Mouse (Mus musculus) stomach, embryonic 15.5 days (tissue): ENCODE measurements at regions not wholly inside any gene's neighbourhood (a gene's known extent, or its start where the extent isn't known, plus 50 kb on each side); places are given as distances from the start of the nearest gene placed in this dataset.

ENCODE experiments used
- ATAC-seq: fragments of 200-750 bp; cut with Nextera tagmentation; 2 replicates; pipeline ENCODE4 v1.8.0; 2017; ENCODE audit warnings: low read depth, moderate number of reproducible peaks, moderate TSS enrichment; ENCODE audit not compliant: insufficient read depth, low FRiP score
- H3K27ac ChIP-seq: fragments of 300-500 bp; sonication (generic); 2 replicates; pipeline ENCODE4 v1.5.1; 2015; ENCODE audit warnings: mild to moderate bottlenecking, inconsistent platforms
- H3K27me3 ChIP-seq: fragments of 300-500 bp; sonication (generic); replicated peaks from 2 replicates; pipeline ENCODE4 v1.6.1; 2015; ENCODE audit warnings: inconsistent platforms
- H3K36me3 ChIP-seq: fragments of 300-500 bp; sonication (generic); 2 replicates; pipeline ENCODE4 v1.6.1; 2015; ENCODE audit warnings: inconsistent platforms
- H3K4me1 ChIP-seq: fragments of 300-500 bp; sonication (generic); 2 replicates; pipeline ENCODE4 v1.6.1; 2015; ENCODE audit warnings: inconsistent platforms
- H3K4me2 ChIP-seq: fragments of 300-500 bp; sonication (generic); 2 replicates; pipeline ENCODE4 v1.6.1; 2015; ENCODE audit warnings: mild to moderate bottlenecking, inconsistent platforms
- H3K4me3 ChIP-seq: fragments of 300-500 bp; sonication (generic); replicated peaks from 2 replicates; pipeline ENCODE4 v1.5.1; 2015; ENCODE audit warnings: inconsistent platforms
- H3K9ac ChIP-seq: fragments of 300-500 bp; sonication (generic); 2 replicates; pipeline ENCODE4 v1.6.1; 2015; ENCODE audit warnings: inconsistent platforms
- H3K9me3 ChIP-seq: fragments of 300-500 bp; sonication (generic); 2 replicates; pipeline ENCODE4 v1.6.1; 2016; ENCODE audit warnings: inconsistent platforms
- WGBS: fragments of 180-500 bp; shearing (Covaris S2); methylation state at CpG from one replicate; pipeline ENCODE4 v1.1.7; 2015; 5-methylcytosine and 5-hydroxymethylcytosine counted together

DNA sequence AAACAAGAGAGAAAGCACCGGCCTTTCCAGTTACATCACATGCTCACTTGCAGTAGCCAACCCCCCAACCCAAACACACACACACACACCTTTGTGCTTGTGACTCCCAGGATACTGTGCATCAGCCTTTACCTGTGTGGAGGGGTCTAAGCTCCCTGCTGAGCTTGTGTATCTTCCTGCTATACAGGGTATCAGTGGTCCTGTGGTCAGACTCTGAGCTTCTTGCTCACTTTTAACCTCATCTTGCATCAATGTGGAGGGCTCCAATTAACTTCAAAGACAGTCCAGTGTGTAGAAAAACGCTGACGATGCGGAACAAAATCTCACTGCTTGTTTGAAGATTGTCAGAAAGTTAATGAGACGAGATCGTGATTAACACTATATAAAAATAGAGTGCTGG, 71.4 kb upstream of the Gypa start:
- WGBS, result 88% methylated on average over 6 of the region's 6 CpGs
- H3K9me3 ChIP-seq, result no peaks in the 10 kb centered on the region
- no peak overlapping the region for H3K4me2 ChIP-seq
- H3K4me3 ChIP-seq, result no peak overlapping the region
- no peaks in the 10 kb centered on the region for H3K36me3 ChIP-seq
- H3K9ac ChIP-seq, result no peak overlapping the region
- no peaks in the 10 kb centered on the region for H3K27me3 ChIP-seq
- H3K4me1 ChIP-seq, result no peaks in the 10 kb centered on the region
- H3K27ac ChIP-seq, result no peak overlapping the region
- no peak for ATAC-seq

DNA sequence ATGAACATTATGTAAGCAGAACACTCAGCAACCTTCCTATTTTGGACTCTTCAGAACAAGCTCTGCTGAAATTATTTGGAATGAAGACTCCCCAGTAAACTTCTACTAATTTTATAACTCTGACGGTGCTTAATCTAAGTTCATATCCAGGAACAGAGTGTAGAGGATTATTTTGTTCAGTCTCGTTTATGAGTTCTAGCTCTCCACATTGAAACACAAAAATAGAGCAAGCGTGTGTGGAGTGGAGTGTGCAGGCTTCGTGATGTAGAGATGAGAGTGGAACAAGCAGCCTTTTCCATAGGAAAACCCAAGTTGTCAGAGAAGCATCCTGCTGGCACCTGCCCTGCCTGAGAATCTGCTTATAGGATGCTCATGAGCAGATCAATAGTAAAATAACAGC, 77.5 kb upstream of the Gypa start:
- Histone ChIP-seq H3K4me1 (no peaks in the 10 kb centered on the region), H3K9ac (no peak overlapping the region), H3K27ac (no peak overlapping the region), H3K9me3 (no peaks in the 10 kb centered on the region), H3K4me3 (no peak overlapping the region), H3K36me3 (no peaks in the 10 kb centered on the region), H3K27me3 (no peaks in the 10 kb centered on the region), H3K4me2 (no peak overlapping the region)
- 82% methylated on average over 4 of the region's 4 CpGs for WGBS
- no peak for ATAC-seq

DNA sequence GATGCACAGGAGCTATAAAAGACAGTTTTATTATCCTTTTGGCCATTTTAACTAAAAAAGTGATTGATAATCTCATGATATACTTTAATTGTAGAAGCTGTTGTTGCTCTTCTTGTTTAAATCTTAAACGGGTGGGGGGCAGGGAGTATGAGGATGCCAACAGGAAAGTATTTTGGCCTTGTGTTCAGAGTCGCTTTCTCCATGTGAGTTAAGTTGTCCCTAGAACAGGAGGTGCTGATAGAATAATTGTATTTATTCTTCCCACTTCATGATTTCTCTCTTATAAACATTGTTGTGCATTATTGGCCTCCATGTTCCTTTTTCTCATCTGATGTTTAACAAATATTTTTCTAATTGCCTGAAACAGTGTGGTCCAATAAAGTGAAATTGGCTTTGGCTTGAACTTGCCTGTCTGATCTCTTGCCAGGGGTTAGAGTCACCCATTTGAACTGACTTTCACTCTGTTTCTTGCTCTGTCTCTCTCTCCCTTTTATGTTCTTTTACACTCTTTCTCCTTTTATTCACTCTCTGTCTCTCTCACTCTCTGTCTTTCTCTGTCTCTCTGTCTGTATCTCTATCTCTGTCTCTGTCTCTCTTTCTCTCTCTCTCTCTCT, 93.9 kb upstream of the Gypa start:
- no peak overlapping the region for H3K9ac ChIP-seq
- H3K4me3 ChIP-seq, result no peak overlapping the region
- no peaks in the 10 kb centered on the region for H3K9me3 ChIP-seq
- no peak overlapping the region for H3K4me2 ChIP-seq
- 76% methylated on average over 2 of the region's 2 CpGs for WGBS
- H3K36me3 ChIP-seq, result no peaks in the 10 kb centered on the region
- no peak overlapping the region for H3K27ac ChIP-seq
- no peaks in the 10 kb centered on the region for H3K4me1 ChIP-seq
- no peak for ATAC-seq
- no peaks in the 10 kb centered on the region for H3K27me3 ChIP-seq

DNA sequence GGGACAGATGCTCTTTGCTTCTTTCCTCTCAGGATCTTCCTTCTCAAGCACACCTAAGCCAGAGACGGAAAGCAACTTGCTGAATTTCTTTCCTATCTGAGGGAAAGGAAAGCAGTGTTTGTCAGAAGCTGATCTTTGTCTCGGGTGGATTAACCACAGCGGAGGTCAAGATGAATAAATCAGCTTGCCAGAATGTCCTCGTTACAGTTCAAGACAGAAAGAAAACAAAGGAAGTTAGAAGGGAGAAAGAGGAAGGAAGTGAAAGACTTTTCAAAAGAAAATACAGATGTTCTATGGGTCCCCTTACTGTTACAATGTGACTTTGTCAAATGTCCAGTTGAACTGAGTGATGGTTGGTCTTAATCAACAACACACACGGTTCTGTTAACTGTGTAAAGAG, 98.6 kb upstream of the Gypa start:
- Histone ChIP-seq H3K4me2 (no peak overlapping the region), H3K27ac (no peak overlapping the region), H3K27me3 (no peaks in the 10 kb centered on the region), H3K9ac (no peak overlapping the region), H3K4me1 (no peaks in the 10 kb centered on the region), H3K4me3 (no peak overlapping the region), H3K9me3 (no peaks in the 10 kb centered on the region), H3K36me3 (no peaks in the 10 kb centered on the region)
- 29% methylated on average over 5 of the region's 5 CpGs for WGBS
- ATAC-seq, result no peak

DNA sequence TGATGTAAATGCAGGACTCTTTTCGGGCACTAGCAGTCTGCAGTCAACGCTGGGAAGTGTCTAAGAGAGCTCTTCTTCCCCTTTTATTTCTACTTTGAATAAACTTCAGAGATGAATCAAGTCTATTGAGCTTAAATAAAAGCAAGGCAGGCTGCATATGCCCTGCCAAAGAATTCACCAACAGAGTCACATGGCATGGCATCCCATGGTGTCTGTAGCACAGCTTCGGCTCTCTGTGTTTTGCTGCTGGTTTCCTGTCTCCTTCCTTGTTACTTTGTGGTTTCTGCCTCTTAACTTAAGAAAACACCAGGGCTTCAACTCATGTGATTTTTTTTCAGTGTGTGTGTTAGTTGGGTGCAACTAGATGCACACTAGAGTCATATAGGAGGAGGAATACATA, 100.5 kb upstream of the Gypa start:
- no peaks in the 10 kb centered on the region for H3K9me3 ChIP-seq
- WGBS, result 85% methylated on average over 3 of the region's 3 CpGs

DNA sequence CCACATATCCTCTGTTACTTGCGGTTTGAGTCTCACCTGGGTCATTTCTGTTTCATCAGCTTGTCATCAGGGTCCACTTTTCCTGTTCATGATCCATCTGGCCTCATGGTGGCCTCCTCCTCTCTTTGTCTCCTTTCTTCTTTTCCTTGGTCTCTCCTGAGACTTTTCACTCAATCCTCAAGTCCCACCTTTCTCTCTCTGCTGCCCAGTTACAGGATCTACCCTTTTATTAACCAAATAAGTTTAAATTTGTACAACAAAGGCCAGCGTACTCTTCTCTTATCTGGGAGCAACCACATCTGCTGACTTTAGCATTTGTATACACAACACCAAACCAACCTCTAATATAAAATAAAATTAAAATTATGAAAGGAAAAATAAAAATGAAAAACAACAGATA, 124.4 kb upstream of the Gypa start:
- no peak overlapping the region for H3K9ac ChIP-seq
- no peak overlapping the region for H3K4me2 ChIP-seq
- H3K4me3 ChIP-seq, result no peak overlapping the region
- 92% methylated on average over 2 of the region's 2 CpGs for WGBS
- H3K36me3 ChIP-seq, result no peaks in the 10 kb centered on the region
- no peaks in the 10 kb centered on the region for H3K4me1 ChIP-seq
- H3K9me3 ChIP-seq, result no peaks in the 10 kb centered on the region
- ATAC-seq, result no peak
- H3K27me3 ChIP-seq, result no peaks in the 10 kb centered on the region
- no peak overlapping the region for H3K27ac ChIP-seq

More for the DNA sequence above, 100.5 kb upstream of the Gypa start:
- Histone ChIP-seq H3K27me3 (no peaks in the 10 kb centered on the region), H3K4me1 (no peaks in the 10 kb centered on the region), H3K4me2 (no peak overlapping the region), H3K4me3 (no peak overlapping the region), H3K9ac (no peak overlapping the region), H3K27ac (no peak overlapping the region), H3K36me3 (no peaks in the 10 kb centered on the region)
- ATAC-seq, result no peak

DNA sequence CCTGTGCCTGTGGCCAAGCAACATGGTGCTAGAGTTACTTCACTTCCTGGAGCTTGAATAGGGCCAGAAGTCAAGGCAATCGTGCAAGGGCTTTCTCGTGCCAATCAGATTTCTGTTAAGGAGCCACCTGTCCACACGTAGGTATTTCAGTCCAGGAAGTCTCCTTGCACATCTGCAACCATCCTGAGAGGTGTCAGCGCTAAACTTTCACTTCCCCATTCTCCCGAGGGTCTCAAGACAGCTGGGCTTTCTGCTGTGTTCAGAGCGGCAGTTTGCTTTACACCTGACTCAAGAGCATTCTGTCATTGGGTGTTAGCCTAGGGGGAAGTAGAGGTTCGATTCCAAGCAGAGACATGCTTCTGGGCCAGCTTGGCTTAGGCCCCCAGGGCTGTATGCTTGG, 129.5 kb upstream of the Gypa start:
- ATAC-seq, result no peak
- no peak overlapping the region for H3K27ac ChIP-seq
- H3K36me3 ChIP-seq, result no peaks in the 10 kb centered on the region
- H3K4me2 ChIP-seq, result no peak overlapping the region
- no peaks in the 10 kb centered on the region for H3K9me3 ChIP-seq
- no peaks in the 10 kb centered on the region for H3K4me1 ChIP-seq
- H3K4me3 ChIP-seq, result no peak overlapping the region
- H3K27me3 ChIP-seq, result no peaks in the 10 kb centered on the region
- no peak overlapping the region for H3K9ac ChIP-seq
- WGBS, result 69% methylated on average over 7 of the region's 7 CpGs

DNA sequence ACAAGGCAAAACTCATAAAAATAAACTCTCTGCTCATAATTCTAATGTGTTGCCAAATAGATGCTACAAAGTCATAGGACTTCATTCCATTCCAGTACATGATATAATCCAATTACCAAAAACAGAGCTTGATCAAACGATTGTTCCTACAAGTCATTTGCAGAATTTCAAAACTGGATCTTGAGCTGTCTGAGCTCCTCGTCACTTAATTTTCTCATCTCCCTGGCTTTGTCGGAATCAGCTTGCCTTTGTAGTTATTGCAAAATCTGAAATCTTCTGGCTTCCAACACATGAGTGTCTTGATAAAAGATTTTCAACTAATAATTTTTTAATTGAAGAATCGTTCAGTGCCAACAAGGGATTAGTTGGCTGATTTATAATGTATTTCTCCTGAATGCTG, 150.3 kb upstream of the Gypa start:
- Histone ChIP-seq H3K27ac (no peak overlapping the region), H3K9me3 (no peaks in the 10 kb centered on the region), H3K9ac (no peak overlapping the region), H3K27me3 (no peaks in the 10 kb centered on the region), H3K4me2 (no peak overlapping the region), H3K4me3 (no peak overlapping the region), H3K36me3 (no peaks in the 10 kb centered on the region), H3K4me1 (no peaks in the 10 kb centered on the region)
- ATAC-seq, result no peak
- 86% methylated on average over 4 of the region's 4 CpGs for WGBS

DNA sequence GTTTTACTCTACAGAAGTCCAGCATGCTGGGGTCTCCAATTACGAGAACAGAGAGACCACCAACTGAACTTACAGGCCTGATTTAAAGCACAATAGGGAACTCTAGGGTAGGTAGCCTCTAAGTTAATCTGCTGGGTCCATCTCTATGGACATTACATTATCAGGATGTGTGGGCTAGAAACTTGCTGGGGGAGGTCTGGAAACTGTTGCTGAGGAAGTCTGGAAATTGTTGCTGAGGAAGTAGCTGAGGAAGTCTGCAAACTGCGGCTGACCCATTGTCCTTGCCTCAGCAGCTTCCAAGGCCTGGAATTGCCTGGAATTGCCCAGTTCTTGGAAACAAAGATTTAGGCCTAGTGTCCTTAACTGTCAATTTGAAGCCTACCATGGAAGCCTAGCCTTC, 155.7 kb upstream of the Gypa start:
- Histone ChIP-seq H3K9me3 (no peaks in the 10 kb centered on the region), H3K27me3 (no peaks in the 10 kb centered on the region), H3K4me3 (no peak overlapping the region), H3K4me2 (no peak overlapping the region), H3K4me1 (no peaks in the 10 kb centered on the region), H3K9ac (no peak overlapping the region), H3K27ac (no peak overlapping the region), H3K36me3 (no peaks in the 10 kb centered on the region)
- 72% methylated on average over 2 of the region's 2 CpGs for WGBS
- no peak for ATAC-seq

DNA sequence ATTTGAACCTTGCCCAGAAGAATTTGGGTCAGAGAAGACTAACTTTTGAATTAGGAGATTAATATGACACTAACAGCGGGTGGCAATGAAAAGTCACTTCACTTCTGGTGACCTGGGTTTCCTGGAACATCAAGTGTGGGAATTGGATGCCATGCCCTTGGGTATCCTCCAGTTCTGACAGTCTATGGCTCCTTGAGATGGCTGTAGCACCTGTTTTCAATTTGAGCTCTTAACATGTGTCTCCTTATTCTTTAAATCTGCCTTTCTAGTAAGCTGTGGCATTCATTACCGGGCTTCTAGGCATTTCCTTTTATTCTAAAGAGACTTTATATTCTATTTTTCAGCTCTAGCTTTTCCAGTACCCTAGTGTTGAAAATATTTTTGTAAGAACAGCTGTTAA, 164.9 kb upstream of the Gypa start:
- Histone ChIP-seq H3K27ac (no peak overlapping the region), H3K9ac (no peak overlapping the region), H3K4me3 (no peak overlapping the region), H3K27me3 (no peaks in the 10 kb centered on the region), H3K9me3 (no peaks in the 10 kb centered on the region), H3K36me3 (no peaks in the 10 kb centered on the region), H3K4me1 (no peaks in the 10 kb centered on the region), H3K4me2 (no peak overlapping the region)
- ATAC-seq, result no peak
- 87% methylated on average over 2 of the region's 2 CpGs for WGBS

DNA sequence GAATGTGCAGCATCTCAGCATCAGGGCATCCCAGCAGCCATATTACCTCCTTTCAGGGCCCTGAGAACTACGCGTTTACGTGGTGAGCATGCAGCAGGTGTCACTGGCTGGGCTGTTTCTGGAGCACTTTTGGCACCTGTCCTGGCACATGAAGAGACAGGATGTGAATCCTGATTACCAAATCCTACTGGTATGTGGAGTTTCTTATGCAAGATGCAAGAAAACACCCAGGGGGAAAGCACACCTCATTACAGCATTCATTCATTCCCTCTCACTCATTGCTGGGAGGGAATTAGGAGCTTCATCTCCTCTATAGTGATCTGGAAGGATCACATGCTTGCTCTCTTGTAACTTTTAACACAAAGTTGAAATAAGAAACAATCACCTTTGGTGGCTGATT, 167.7 kb upstream of the Gypa start:
- Histone ChIP-seq H3K36me3 (no peaks in the 10 kb centered on the region), H3K4me2 (no peak overlapping the region), H3K4me1 (no peaks in the 10 kb centered on the region), H3K4me3 (no peak overlapping the region), H3K27me3 (no peaks in the 10 kb centered on the region), H3K27ac (no peak overlapping the region), H3K9me3 (no peaks in the 10 kb centered on the region), H3K9ac (no peak overlapping the region)
- ATAC-seq, result no peak
- WGBS, result 87% methylated on average over 3 of the region's 3 CpGs

DNA sequence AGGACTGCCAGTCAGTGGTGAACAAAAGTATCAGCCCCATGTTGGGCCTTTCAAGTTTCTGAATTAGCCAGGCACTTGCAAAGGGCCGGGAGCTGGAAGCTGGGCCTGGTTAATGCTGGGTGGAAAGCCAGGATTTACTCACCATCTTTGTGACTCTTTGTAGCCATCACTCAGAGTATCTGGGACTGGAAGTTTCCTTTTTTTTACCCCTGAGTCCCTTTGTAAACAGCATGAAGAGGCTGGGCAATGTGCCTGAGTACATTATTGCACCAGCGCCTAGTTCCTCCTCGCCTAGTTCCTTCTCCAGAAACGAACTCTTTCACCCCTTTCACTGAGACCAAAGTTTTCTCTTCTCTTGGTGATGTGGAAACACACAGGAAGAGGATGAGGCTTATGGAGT, 168.4 kb upstream of the Gypa start:
- 75% methylated on average over 4 of the region's 4 CpGs for WGBS
- Histone ChIP-seq H3K4me2 (no peak overlapping the region), H3K36me3 (no peaks in the 10 kb centered on the region), H3K9me3 (no peaks in the 10 kb centered on the region), H3K9ac (no peak overlapping the region), H3K4me3 (no peak overlapping the region), H3K27me3 (no peaks in the 10 kb centered on the region), H3K4me1 (no peaks in the 10 kb centered on the region), H3K27ac (no peak overlapping the region)
- ATAC-seq, result no peak

DNA sequence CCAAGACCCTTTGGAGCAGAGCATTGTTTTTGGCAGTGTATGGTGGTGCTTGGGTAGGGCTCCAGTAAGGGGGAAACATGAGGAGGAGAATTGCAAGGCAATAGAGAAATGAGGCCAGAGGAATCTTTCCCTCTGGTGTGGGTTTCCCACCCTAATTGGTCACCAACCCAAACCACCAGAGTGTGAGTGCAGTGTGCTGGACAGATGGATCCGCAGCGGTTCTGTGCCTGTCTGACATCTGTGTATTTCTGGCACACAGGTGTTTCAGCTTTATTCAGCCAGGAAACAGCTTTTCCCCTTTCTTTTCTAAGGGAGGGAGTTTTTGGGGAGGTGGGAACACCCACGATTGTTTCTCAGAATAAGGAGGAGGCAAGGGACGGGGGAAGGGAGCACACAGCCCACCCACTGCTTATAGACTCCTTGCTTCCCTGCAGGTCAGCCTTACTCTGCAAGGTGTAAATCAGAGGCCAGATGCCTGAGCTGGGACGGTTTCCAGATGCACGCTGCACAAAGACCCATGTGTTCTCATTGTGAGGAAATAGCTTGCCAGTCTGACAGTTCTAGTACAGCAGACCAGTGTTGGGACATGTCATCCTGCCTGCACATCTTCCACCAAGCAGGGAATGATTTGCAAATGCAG, 175.2 kb upstream of the Gypa start:
- no peaks in the 10 kb centered on the region for H3K36me3 ChIP-seq
- ATAC-seq, result no peak
- H3K9me3 ChIP-seq, result no peaks in the 10 kb centered on the region
- peaks cover 14% of the 10 kb centered on the region for H3K4me1 ChIP-seq
- H3K27ac ChIP-seq, result no peak overlapping the region
- no peaks in the 10 kb centered on the region for H3K27me3 ChIP-seq
- no peak overlapping the region for H3K4me3 ChIP-seq
- 40% methylated on average over 6 of the region's 6 CpGs for WGBS
- H3K4me2 ChIP-seq, result no peak overlapping the region
- no peak overlapping the region for H3K9ac ChIP-seq
